Mouse (Mus musculus) erythroblast, embryonic 14.5 days (primary cell): ENCODE measurements around the gene Sox5.

Experiments
- GATA1 ChIP-seq: IDR thresholded peaks from 2 replicates; pipeline ENCODE4 v1.6.1; 2012; ENCODE audit warnings: low read length, inconsistent platforms, mixed read lengths
- TAL1 ChIP-seq: IDR thresholded peaks from 3 replicates; pipeline ENCODE4 v1.6.1; 2012; ENCODE audit warnings: low read length, inconsistent platforms, mixed read lengths

- TF ChIP-seq GATA1 (no peak), TAL1 (no peak)
Measured at GRCm38 (mm10) chr6:144166104-144166503, 615.7 kb downstream of the Sox5 start.
